Mouse (Mus musculus): ENCODE results near the gene Tbc1d12. TPM values are rescaled to one million over a fixed set of nuclear protein-coding genes. Genes with fewer than 3 reads are reported as not detected.

Gene Tbc1d12
- total and polyA plus RNA-seq, 2 experiments from 2014 or later: 6.1 to 26.7 TPM

DNA sequence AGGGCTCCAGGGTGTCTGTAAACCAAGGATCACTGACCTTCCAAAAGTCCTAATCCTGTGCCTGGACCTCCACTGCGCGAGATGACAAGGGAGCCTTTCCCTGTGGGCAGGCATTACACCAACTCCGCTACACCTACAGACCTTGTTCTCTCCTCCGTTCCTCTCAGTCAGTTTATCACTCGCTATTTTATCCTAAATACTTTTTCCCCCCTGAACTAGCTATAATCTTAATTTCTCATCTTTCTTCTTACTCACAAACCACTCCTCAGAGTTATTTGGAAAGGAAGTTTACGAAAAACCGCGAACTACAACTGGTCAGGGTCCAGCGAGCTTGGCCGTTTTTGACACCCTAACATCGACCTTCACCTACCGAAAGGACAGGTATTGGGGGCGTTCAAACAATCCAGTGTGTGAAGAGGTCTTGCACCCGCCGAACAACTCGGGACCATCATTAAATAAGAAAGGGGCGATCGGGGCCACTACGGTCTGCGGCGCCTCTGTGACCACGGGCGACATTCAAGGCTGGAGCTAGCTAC is 93.9 kb downstream of the Tbc1d12 start:
- Histone ChIP-seq H3K9me3 (ENCODE audit: low read length) (no peaks in the 10 kb centered on the region), H3K27me3 (ENCODE audit: insufficient read depth, low read length) (no peaks in the 10 kb centered on the region), H3K4me1 (ENCODE audit: insufficient read depth, low read length) (no peaks in the 10 kb centered on the region), H3K4me2 (ENCODE audit: low read depth, low read length) (peak overlapping the region; percentile 82), H3K27ac (peak overlapping the region; percentile 56; the same call in 1 of the 2 replicates), H3K9ac (replicated peaks; ENCODE audit: low read length) (peak overlapping the region; percentile 78), H3K4me3 (ENCODE audit: low read length) (peak overlapping the region; percentile 92), H3K36me3 (ENCODE audit: insufficient read depth, low read length) (no peaks in the 10 kb centered on the region)
- TF ChIP-seq CTCF (IDR thresholded peaks at IDR 0.05; ENCODE audit: low read depth): no peak
- ATAC-seq (0 out of 2 replicates have a peak, but pooled peaks have one; percentile 35), DNase-seq (ENCODE audit: low spot score) (no peak)
- WGBS: 1% methylated on average over 23 of the region's 23 CpGs

DNA sequence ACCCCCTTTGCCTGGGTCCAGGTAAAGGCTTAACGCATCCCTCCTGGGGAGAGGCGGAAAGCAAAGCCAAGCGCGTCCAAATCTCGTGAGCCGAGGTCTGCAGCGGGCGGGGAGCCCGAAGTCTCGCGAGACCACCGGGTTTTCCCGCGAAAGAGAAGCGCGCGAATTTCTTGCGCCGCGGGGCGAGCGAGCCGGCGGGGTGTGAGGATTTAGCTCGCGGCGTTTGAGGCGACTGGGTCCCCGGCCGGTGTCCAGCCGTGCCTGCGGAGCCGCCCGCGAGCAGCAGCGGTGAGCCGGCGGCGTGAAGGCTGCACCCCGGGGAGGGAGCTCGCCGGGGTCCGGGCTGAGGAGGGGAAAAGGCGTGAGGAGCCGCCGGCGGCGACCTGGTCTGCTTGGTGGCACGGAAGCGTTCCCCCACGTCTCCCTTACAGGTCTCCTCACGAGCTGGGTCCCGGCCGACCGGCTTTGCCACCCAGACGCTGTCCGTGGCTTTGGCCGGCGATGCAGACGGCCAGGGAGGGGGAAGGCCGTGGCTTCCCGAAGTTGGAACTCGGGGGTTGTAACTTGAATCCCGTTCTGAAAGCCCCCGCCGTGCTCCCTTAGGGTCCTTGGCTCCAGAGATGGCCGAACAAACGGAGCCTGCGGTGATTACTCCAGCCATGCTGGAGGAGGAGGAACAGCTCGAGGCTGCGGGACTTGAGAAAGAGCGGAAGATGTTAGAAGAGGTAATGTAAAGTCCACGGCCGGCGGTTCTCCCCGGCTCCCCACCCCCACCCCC is 94.6 kb downstream of the Tbc1d12 start, which contains the start of gene Hells:
TSS of gene Hells (plus strand) at position 128 of the 778 bp plus-strand sequence.
- Histone ChIP-seq H3K9ac (replicated peaks; ENCODE audit: low read length) (peak within 1 kb of the TSS; percentile 78), H3K27me3 (ENCODE audit: insufficient read depth, low read length) (no peaks in the 10 kb centered on the region), H3K4me3 (ENCODE audit: low read length) (peak within 1 kb of the TSS; percentile 92), H3K4me2 (ENCODE audit: low read depth, low read length) (peak within 1 kb of the TSS; percentile 82), H3K9me3 (ENCODE audit: low read length) (no peaks in the 10 kb centered on the region), H3K4me1 (ENCODE audit: insufficient read depth, low read length) (no peaks in the 10 kb centered on the region), H3K27ac (peak within 1 kb of the TSS; percentile 56; the same call in 1 of the 2 replicates), H3K36me3 (ENCODE audit: insufficient read depth, low read length) (no peaks in the 10 kb centered on the region)
- WGBS: under 1% methylated on average over 76 of the region's 76 CpGs
- DNase-seq (ENCODE audit: low spot score) (peak; percentile 95), ATAC-seq (peak; percentile 93)
- no peak for TF ChIP-seq CTCF (IDR thresholded peaks at IDR 0.05; ENCODE audit: low read depth)

DNA sequence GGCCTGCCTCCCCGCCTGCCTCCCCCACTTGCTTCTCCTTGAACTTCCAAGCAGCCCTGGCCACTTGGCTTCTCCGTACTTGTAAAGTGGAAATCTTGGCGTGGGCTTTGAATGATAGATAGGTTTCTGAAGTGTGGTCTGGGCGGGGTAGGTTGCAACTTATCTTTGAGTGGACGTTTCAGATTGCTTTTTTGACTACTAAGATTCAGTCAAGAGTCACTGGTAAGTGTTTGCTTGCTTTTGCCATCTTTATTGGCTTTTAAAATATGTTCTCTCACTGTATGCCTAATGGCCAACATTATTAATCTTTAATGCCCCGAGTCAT is 95.1 kb downstream of the Tbc1d12 start:
- Histone ChIP-seq H3K4me1 (ENCODE audit: insufficient read depth, low read length) (no peaks in the 10 kb centered on the region), H3K9ac (replicated peaks; ENCODE audit: low read length) (peak overlapping the region; percentile 78), H3K27me3 (ENCODE audit: insufficient read depth, low read length) (no peaks in the 10 kb centered on the region), H3K4me3 (ENCODE audit: low read length) (peak overlapping the region; percentile 92), H3K4me2 (ENCODE audit: low read depth, low read length) (peak overlapping the region; percentile 82), H3K27ac (no peak overlapping the region), H3K9me3 (ENCODE audit: low read length) (no peaks in the 10 kb centered on the region), H3K36me3 (ENCODE audit: insufficient read depth, low read length) (no peaks in the 10 kb centered on the region)
- DNase-seq (ENCODE audit: low spot score): peak; percentile 7
- no peak for TF ChIP-seq CTCF (IDR thresholded peaks at IDR 0.05; ENCODE audit: low read depth)
- ATAC-seq: 0 out of 2 replicates have a peak, but pooled peaks have one; percentile 6
- WGBS: 2% methylated on average over 6 of the region's 6 CpGs

DNA sequence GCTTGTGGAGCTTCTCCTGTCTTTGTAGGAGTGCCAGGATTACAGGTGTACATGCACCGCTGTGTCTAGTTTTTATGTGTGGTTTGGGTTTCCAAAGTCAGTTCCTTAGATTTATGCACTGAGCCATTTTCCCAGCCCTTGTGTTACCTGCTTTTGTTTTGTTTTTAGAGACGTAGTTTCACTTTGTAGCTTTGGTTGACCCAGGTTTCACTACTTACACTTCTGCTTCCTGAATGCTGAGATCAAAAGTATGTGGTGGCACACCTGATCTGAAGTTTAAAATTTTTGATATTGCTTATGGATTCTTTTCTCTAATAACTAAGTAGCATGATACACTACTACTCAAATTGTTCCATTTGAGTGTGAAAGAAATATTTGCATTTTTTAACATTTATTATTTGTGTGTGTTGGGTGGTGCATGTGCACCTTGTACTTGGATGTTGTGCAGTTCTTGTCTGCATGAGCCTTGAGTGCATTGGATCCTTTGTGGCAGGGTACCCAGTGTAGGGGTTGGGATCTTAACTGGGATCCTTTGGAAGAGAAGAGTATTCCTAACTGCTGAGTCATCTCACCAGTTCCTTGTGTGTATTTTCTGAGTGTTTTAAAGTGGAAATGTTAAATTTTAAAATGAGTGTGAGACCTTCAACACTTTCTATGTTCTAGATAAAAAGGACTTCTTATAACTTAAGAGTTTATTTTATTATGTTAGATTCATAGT is 108.4 kb downstream of the Tbc1d12 start:
- WGBS: 88% methylated on average over 2 of the region's 2 CpGs
- no peak for ATAC-seq
- Histone ChIP-seq H3K27ac (no peak overlapping the region), H3K4me1 (ENCODE audit: insufficient read depth, low read length) (no peaks in the 10 kb centered on the region), H3K4me3 (ENCODE audit: low read length) (no peak overlapping the region), H3K27me3 (ENCODE audit: insufficient read depth, low read length) (no peaks in the 10 kb centered on the region), H3K9ac (replicated peaks; ENCODE audit: low read length) (no peak overlapping the region), H3K9me3 (ENCODE audit: low read length) (no peaks in the 10 kb centered on the region), H3K36me3 (ENCODE audit: insufficient read depth, low read length) (no peaks in the 10 kb centered on the region), H3K4me2 (ENCODE audit: low read depth, low read length) (no peak overlapping the region)
- no peak for DNase-seq (ENCODE audit: low spot score)
- no peak for TF ChIP-seq CTCF (IDR thresholded peaks at IDR 0.05; ENCODE audit: low read depth)

Other genes starting within 250 kb of the Tbc1d12 start
- gene Noc3l, start 17.3 kb upstream of the Tbc1d12 start, total RNA-seq (2014; rRNA removed): 6.4 and 7.8 TPM in 2 replicates
- gene Noc3l, start 17.3 kb upstream of the Tbc1d12 start, polyA plus RNA-seq (2015; fragmentation: Nextera tagmentation; extraction: Ambion mirVana): 2.5 and 3.2 TPM in 2 replicates
- gene Hells, start 94.3 kb downstream of the Tbc1d12 start, total RNA-seq (2014; rRNA removed): 6.4 and 7.8 TPM in 2 replicates
- 7.0 and 7.2 TPM in 2 replicates for gene Hells, start 94.3 kb downstream of the Tbc1d12 start, polyA plus RNA-seq (2015; fragmentation: Nextera tagmentation; extraction: Ambion mirVana)
- gene Cyp2c55, start 170.4 kb downstream of the Tbc1d12 start, total RNA-seq (2014; rRNA removed): not detected in 2 replicates
- 0.14 TPM in 1 of 2 replicates, not detected in the other for gene Cyp2c55, start 170.4 kb downstream of the Tbc1d12 start, polyA plus RNA-seq (2015; fragmentation: Nextera tagmentation; extraction: Ambion mirVana)
- not detected in 2 replicates for gene Cyp2c65, start 224.4 kb downstream of the Tbc1d12 start, total RNA-seq (2014; rRNA removed)
- 0.09 and 0.19 TPM in 2 replicates for gene Cyp2c65, start 224.4 kb downstream of the Tbc1d12 start, polyA plus RNA-seq (2015; fragmentation: Nextera tagmentation; extraction: Ambion mirVana)

Data from hindbrain, postnatal 0 days (tissue).